11 mouse cellular contexts compared by ENCODE assay signal in the genomic region with DNA sequence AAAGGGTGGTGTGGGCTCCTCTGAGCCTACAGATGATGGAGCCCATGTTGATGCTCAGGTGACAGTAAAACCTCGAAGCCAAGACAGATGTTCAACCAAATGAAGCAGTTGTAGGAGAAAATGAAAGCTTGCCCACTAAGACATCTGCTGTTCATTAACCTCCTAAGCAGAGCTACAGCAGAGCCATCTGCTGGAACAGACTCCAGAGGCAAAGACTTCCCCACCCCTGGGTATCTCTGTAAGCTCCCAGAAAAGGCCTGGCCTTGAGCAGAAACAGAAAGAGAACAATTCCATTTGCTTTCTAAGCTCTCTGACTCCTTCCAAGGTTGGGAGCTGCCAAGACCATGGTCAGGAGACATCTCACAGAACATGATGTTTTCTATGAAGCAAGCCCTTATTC. TPM values are rescaled to one million over a fixed set of nuclear protein-coding genes. Genes with fewer than 3 reads are reported as not detected.
DNase-seq lines count a peak whose midpoint lies in the region; ATAC-seq and TF ChIP-seq lines count a peak whose summit lies in the region.
"Had no signal": no experiment of that assay in that cellular context is flagged by ENCODE, and none has a peak within 500 bp of the region (broad histone marks: within the 10 kb centered on the region; RNA-seq: fewer than 3 reads in every experiment).

No protein-coding gene starts in this region.

- no peak for ATAC-seq in forebrain, embryonic 13.5 days
- no peak for ATAC-seq in midbrain, embryonic 14.5 days (ENCODE audit: low FRiP score, low TSS enrichment)
- ATAC-seq in granulocyte monocyte progenitor cell, adult 5-6 weeks (replicated peaks; ENCODE audit: poor library complexity, severe bottlenecking) = no peak
- ATAC-seq: liver, postnatal 0 days had no signal

- dilution Hi-C loops in CH12.LX (cut with MboI; ENCODE audit: extremely low pct_ligation_motif_present, extremely low pct_unique_long_range_greater_than_20kb, low sequenced_read_pairs) = no loop called here

- H3K27me3 ChIP-seq in CH12.LX (replicated peaks) = no peaks in the 10 kb centered on the region
- no peaks in the 10 kb centered on the region for H3K27me3 ChIP-seq in forebrain, embryonic 13.5 days
- H3K27me3 ChIP-seq in midbrain, embryonic 14.5 days (ENCODE audit: control insufficient read depth, insufficient read depth, low read length) = no peaks in the 10 kb centered on the region

- H3K9me3 ChIP-seq in CH12.LX (replicated peaks; ENCODE audit: low read length) = no peaks in the 10 kb centered on the region
- no peaks in the 10 kb centered on the region for H3K9me3 ChIP-seq in forebrain, embryonic 13.5 days (replicated peaks)
- no peaks in the 10 kb centered on the region for H3K9me3 ChIP-seq in midbrain, embryonic 14.5 days (ENCODE audit: control insufficient read depth, low read length)

- H3K36me3 ChIP-seq in CH12.LX (replicated peaks in 1 of 2; ENCODE audit: control insufficient read depth in 1 of 2, insufficient read depth in 1 of 2, low read length in 1 of 2) = peaks cover 0 to 6% of the 10 kb centered on the region in 2 experiments
- no peaks in the 10 kb centered on the region for H3K36me3 ChIP-seq in forebrain, embryonic 13.5 days (ENCODE audit: poor library complexity, severe bottlenecking)
- H3K36me3 ChIP-seq in midbrain, embryonic 14.5 days (ENCODE audit: control insufficient read depth, insufficient read depth, low read length) = no peaks in the 10 kb centered on the region

- peak in 1 of 2 experiments; percentile 48; a peak in 2 of 4 replicates for TF ChIP-seq CTCF in CH12.LX (conservative IDR thresholded peaks at IDR 0.05 in 1 of 2, IDR thresholded peaks at IDR 0.05 in 1 of 2; ENCODE audit: low read depth in 2 of 2, low read length in 2 of 2)

- H3K4me3 ChIP-seq in CH12.LX (replicated peaks in 1 of 3; ENCODE audit: low read depth in 2 of 3, low read length in 2 of 3, poor library complexity in 1 of 3) = no peak overlapping the region
- H3K4me3 ChIP-seq in forebrain, embryonic 13.5 days = no peak overlapping the region
- H3K4me3 ChIP-seq in midbrain, embryonic 14.5 days (replicated peaks; ENCODE audit: low read depth, low read length) = no peak overlapping the region

- no peak overlapping the region for H3K4me2 ChIP-seq in CH12.LX (ENCODE audit: insufficient read depth, low read depth, poor library complexity, severe bottlenecking)
- H3K4me2 ChIP-seq in forebrain, embryonic 13.5 days = peak overlapping the region; percentile 29; the same call in 1 of the 2 replicates
- peak overlapping the region; percentile 35 for H3K4me2 ChIP-seq in midbrain, embryonic 14.5 days (ENCODE audit: low read length)

- peak; percentile 39 for DNase-seq in embryo, embryonic 11 days
- DNase-seq in embryo, embryonic 9.5 days (ENCODE audit: extremely low spot score) = no peak
- no peak for DNase-seq in CH12.LX (ENCODE audit: extremely low read depth)
- peak; percentile 47 for DNase-seq in midbrain, embryonic 14.5 days
- DNase-seq in urinary bladder, postnatal 10 days (ENCODE audit: low spot score) = no peak
- DNase-seq in thymus, postnatal 0 days (ENCODE audit: low spot score) = no peak
- DNase-seq: cerebellum, adult 11 months; heart, postnatal 36 days; liver, postnatal 0 days had no signal

- TF ChIP-seq EP300 in CH12.LX (IDR thresholded peaks at IDR 0.05; ENCODE audit: low read length) = no peak

- peaks cover 0 to 11% of the 10 kb centered on the region in 2 experiments; a peak in 2 of 4 replicates for H3K4me1 ChIP-seq in CH12.LX (ENCODE audit: control insufficient read depth in 1 of 2, insufficient read depth in 2 of 2)
- H3K4me1 ChIP-seq in forebrain, embryonic 13.5 days = peaks cover 87% of the 10 kb centered on the region
- peaks cover 88% of the 10 kb centered on the region for H3K4me1 ChIP-seq in midbrain, embryonic 14.5 days (ENCODE audit: control insufficient read depth, insufficient read depth, low read length)

- 50% methylated on average over 1 of the region's 1 CpGs for WGBS in forebrain, embryonic 13.5 days
- 8% methylated on average over 1 of the region's 1 CpGs for WGBS in midbrain, embryonic 14.5 days

- no peak overlapping the region for H3K27ac ChIP-seq in CH12.LX (ENCODE audit: insufficient read depth, low read depth)
- peak overlapping the region; percentile 97 for H3K27ac ChIP-seq in forebrain, embryonic 13.5 days
- H3K27ac ChIP-seq in midbrain, embryonic 14.5 days (replicated peaks; ENCODE audit: low read depth, low read length) = peak overlapping the region; percentile 85

- in situ Hi-C loops in CH12.LX (cut with MboI; ENCODE audit: low pct_ligation_motif_present, low pct_unique_long_range_greater_than_20kb, low sequenced_read_pairs) = no loop called here

- peak; percentile 41 for TF ChIP-seq RAD21 in CH12.LX (IDR thresholded peaks at IDR 0.05; ENCODE audit: low read depth, low read length)

- H3K79me2 ChIP-seq in CH12.LX (replicated peaks; ENCODE audit: control insufficient read depth, extremely low read depth, insufficient read depth, poor library complexity, severe bottlenecking) = no peaks in the 10 kb centered on the region; the same call in 1 of the 2 replicates

- no peak overlapping the region for H3K9ac ChIP-seq in CH12.LX (ENCODE audit: insufficient read depth, low read depth)
- H3K9ac ChIP-seq in forebrain, embryonic 13.5 days = no peak overlapping the region
- H3K9ac ChIP-seq in midbrain, embryonic 14.5 days (replicated peaks; ENCODE audit: low read length) = no peak overlapping the region
- H3K9ac ChIP-seq: liver, postnatal 0 days had no signal

- TF ChIP-seq POLR2A in CH12.LX (IDR thresholded peaks at IDR 0.05; ENCODE audit: low read depth, low read length) = no peak

TF ChIP-seq in CH12.LX, 34 proteins besides CTCF, POLR2A, EP300 and RAD21:
- no peak for TF ChIP-seq RCOR1 (conservative IDR thresholded peaks at IDR 0.05; ENCODE audit: low read depth, low read length)
- no peak for TF ChIP-seq HCFC1 (IDR thresholded peaks at IDR 0.05; ENCODE audit: low read depth, low read length)
- TF ChIP-seq NRF1 (IDR thresholded peaks at IDR 0.05; ENCODE audit: low read depth, low read length) = no peak
- TF ChIP-seq TCF12 (IDR thresholded peaks at IDR 0.05; ENCODE audit: low read depth, low read length) = peak; percentile 28; the same call in 1 of the 2 replicates
- TF ChIP-seq USF1 (IDR thresholded peaks at IDR 0.05; ENCODE audit: low read depth, low read length) = no peak
- peak; percentile 50 for TF ChIP-seq SMC3 (IDR thresholded peaks at IDR 0.05; ENCODE audit: low read depth, low read length)

RNA-seq across cellular contexts. Expression of a gene that starts 47.4 kb away (rescaled TPM):
- total RNA-seq in CH12.LX (2012; rRNA removed) (2.1 and 2.3 TPM in 2 replicates), CH12.LX (2014; rRNA removed) (1.0 and 1.5 TPM in 2 replicates)
- 3.5 and 4.5 TPM in 2 replicates for polyA plus RNA-seq in CH12.LX (2012; ENCODE audit: insufficient read length, low read depth)
- polyA plus RNA-seq in forebrain, embryonic 13.5 days (2015; fragmentation: Nextera tagmentation; extraction: Ambion mirVana) = 30.1 and 33.6 TPM in 2 replicates
- 58.6 and 68.8 TPM in 2 replicates for polyA plus RNA-seq in midbrain, embryonic 14.5 days (2014; fragmentation: Nextera tagmentation; extraction: Ambion mirVana)
- polyA plus RNA-seq in thymus, postnatal 0 days (2015; fragmentation: Nextera tagmentation; extraction: Ambion mirVana) = 0.71 and 1.2 TPM in 2 replicates
- 3.4 and 4.0 TPM in 2 replicates for total RNA-seq in granulocyte monocyte progenitor cell, adult 5-6 weeks (2014; fragmentation: Nextera tagmentation)
- total RNA-seq in granulocyte monocyte progenitor cell, adult 5-6 weeks (2017) = 0.88 and 1.8 TPM in 2 replicates

Comparison
In these comparisons a context has a peak if more than half of its experiments do, and no peak if none do; other contexts are left out.
1. DNase-seq: peak in embryo, embryonic 11 days (single experiment) and midbrain, embryonic 14.5 days (single experiment); none in embryo, embryonic 9.5 days (single experiment), CH12.LX (single experiment), urinary bladder, postnatal 10 days (single experiment) and thymus, postnatal 0 days (single experiment).